Mouse (Mus musculus): ENCODE data around the gene Rasl2-9. TPM values are rescaled to one million over a fixed set of nuclear protein-coding genes. Genes with fewer than 3 reads are reported as not detected.

Rasl2-9 gene
- polyA plus RNA-seq (2017; shearing (Covaris generic)): not detected

DNA sequence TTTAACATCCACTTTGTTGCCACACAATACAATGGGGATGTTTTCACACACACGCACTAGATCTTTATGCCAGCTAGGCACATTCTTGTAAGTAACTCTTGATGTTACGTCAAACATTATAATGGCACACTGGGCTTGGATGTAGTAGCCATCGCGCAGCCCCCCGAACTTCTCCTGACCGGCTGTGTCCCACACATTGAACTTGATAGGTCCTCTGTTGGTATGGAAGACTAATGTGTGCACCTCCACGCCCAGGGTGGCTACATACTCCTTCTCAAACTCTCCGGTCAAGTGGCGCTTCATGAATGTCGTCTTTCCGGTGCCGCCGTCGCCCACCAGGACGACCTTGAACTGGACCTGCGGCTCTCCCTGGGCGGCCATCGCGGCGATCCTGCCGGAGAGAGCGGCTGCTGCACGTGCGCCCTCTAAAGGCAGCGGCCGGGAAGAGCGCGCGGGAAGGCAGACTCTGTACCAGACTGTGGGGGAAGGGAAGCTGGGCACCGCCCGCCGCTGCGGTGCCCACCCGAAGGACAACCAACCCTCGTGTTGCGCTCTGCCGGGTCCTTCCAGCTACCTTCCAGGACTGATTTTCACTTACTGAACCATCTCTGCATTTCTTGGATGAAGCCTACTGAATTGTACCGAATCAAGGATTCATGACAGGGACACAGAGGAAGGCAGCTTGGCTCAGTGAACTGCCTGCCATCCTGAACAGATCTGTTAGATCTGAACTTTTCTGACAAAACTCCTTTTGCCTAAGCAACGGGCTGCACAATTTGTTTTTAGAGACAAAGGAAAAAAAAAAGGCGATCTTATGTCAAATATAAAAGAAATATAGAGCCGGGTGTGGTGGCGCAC, at the start of gene Rasl2-9:
Rasl2-9 (minus strand) TSS at position 402 of the 858 bp plus-strand sequence.

DNA sequence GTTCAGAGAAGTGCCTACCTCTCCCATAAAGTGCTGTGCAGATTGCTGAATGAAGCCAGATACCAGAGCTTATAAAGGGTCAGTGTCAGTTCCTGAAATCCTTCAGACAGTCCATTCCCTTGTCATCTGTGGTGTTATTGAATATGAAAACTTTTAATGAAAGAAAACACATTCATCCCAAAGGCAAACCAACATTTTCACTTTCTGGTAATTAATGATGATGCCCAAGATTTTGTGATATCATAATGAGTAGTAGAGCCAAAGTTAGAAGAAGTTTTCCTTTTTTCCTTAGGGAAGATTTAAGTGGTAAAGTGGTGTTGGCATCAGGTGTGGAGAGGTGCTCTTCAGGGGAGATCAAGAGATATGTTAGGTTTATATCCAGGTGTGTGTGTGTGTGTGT, 23.8 kb upstream of the Rasl2-9 start, which contains the start of gene Vmn1r55:
Vmn1r55 (minus strand) TSS at position 101 of the 400 bp plus-strand sequence.

DNA sequence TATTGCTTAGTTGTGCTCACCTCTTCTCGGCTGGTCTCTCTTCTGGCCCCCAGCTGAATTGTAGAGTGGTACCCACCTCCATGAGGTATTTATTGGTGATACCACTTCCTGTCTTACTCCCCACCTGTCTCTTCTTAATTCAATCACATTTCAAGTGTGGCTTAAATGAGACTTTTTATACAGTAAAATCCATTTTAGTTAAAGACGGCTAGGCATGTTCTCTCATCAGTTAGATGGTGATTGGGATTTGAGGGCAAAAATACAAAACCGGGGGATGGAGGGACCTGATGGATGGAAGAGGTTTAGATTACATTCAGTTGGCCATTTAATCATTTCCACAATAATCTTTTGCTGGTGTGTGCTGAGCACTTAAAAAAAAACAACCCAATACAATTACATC, 8.9 kb downstream of the Rasl2-9 start, which contains the start of gene Rfpl4:
Rfpl4 (minus strand) TSS at position 101 of the 400 bp plus-strand sequence.

DNA sequence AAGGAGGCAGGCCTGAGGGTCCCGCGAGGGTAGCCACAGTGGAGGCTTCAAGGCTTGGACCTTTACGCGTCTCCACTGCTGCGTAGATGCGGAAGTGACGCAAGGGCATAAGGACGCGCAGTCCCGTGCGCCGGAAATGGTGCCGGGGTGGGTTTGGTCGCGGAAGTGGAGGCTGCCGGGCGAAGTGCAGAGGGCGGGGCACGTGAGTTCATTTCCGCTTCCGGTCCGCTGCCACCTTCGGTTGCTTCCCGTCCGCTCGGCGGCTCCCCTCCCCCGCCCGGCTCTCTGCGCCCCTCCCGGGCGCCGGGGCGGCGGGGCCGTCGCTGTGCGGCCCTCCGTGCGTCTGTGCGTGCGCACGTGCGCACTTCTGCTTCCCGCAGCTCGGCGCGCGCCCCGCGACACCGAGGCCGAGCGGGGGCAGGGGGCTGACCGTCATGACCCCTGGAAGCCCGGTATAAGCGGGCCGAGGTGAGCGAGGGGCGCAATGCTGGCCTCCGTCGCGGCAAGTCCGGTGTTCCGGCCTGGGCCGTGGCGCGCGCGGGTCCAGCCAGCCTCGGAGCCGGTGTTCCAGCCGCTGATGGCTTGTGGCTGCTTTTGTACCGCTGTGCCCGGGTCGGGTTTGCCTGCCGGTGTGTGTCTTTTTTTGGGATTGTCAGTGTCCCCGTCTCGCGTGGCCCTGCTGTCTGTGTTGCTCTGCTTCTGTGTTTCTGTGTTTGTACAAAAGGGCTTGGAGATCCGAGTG, 45.6 kb downstream of the Rasl2-9 start, which contains the start of gene Epn1:
Epn1 (plus strand) TSS at position 226 of the 742 bp plus-strand sequence.

Other genes starting within 250 kb of the Rasl2-9 start
- 0.77 TPM for gene Isoc2a, start 248.8 kb downstream of the Rasl2-9 start, polyA plus RNA-seq (2017; shearing (Covaris generic))
- gene Gm36210, start 219.4 kb downstream of the Rasl2-9 start, polyA plus RNA-seq (2017; shearing (Covaris generic)): not detected
- gene Zfp628, start 210.7 kb downstream of the Rasl2-9 start, polyA plus RNA-seq (2017; shearing (Covaris generic)): 2.5 TPM
- not detected for gene Nat14, start 203.9 kb downstream of the Rasl2-9 start, polyA plus RNA-seq (2017; shearing (Covaris generic))
- not detected for gene Ssc5d, start 200.2 kb downstream of the Rasl2-9 start, polyA plus RNA-seq (2017; shearing (Covaris generic))
- gene Sbk2, start 161.5 kb downstream of the Rasl2-9 start, polyA plus RNA-seq (2017; shearing (Covaris generic)): not detected
- not detected for gene Sbk3, start 154.8 kb downstream of the Rasl2-9 start, polyA plus RNA-seq (2017; shearing (Covaris generic))
- 18.4 TPM for gene Zfp579, start 129.8 kb downstream of the Rasl2-9 start, polyA plus RNA-seq (2017; shearing (Covaris generic))
- gene Zfp524, start 111.5 kb downstream of the Rasl2-9 start, polyA plus RNA-seq (2017; shearing (Covaris generic)): 21.0 TPM
- 54.8 TPM for gene Fiz1, start 111.3 kb downstream of the Rasl2-9 start, polyA plus RNA-seq (2017; shearing (Covaris generic))
- gene Gm44973, start 110.5 kb downstream of the Rasl2-9 start, polyA plus RNA-seq (2017; shearing (Covaris generic)): 5.0 TPM
- gene Zfp865, start 105.6 kb downstream of the Rasl2-9 start, polyA plus RNA-seq (2017; shearing (Covaris generic)): 10.7 TPM
- not detected for gene Ccdc106, start 105.4 kb downstream of the Rasl2-9 start, polyA plus RNA-seq (2017; shearing (Covaris generic))
- gene 4632433K11Rik, start 91.8 kb downstream of the Rasl2-9 start, polyA plus RNA-seq (2017; shearing (Covaris generic)): not detected
- gene Zfp784, start 87.5 kb downstream of the Rasl2-9 start, polyA plus RNA-seq (2017; shearing (Covaris generic)): 2.1 TPM
- 5.0 TPM for gene Zfp580, start 74.4 kb downstream of the Rasl2-9 start, polyA plus RNA-seq (2017; shearing (Covaris generic))
- 117 TPM for gene U2af2, start 63.8 kb downstream of the Rasl2-9 start, polyA plus RNA-seq (2017; shearing (Covaris generic))
- gene Epn1, start 45.7 kb downstream of the Rasl2-9 start, polyA plus RNA-seq (2017; shearing (Covaris generic)): 23.9 TPM
- gene Rfpl4, start 9.0 kb downstream of the Rasl2-9 start, polyA plus RNA-seq (2017; shearing (Covaris generic)): not detected
- gene Vmn1r55, start 23.7 kb upstream of the Rasl2-9 start, polyA plus RNA-seq (2017; shearing (Covaris generic)): 0.30 TPM
- gene Vmn1r56, start 70.8 kb upstream of the Rasl2-9 start, polyA plus RNA-seq (2017; shearing (Covaris generic)): not detected
- gene Vmn1r57, start 92.5 kb upstream of the Rasl2-9 start, polyA plus RNA-seq (2017; shearing (Covaris generic)): not detected
- not detected for gene Gm5065, start 224.6 kb upstream of the Rasl2-9 start, polyA plus RNA-seq (2017; shearing (Covaris generic))
- gene Nlrp2, start 225.1 kb upstream of the Rasl2-9 start, polyA plus RNA-seq (2017; shearing (Covaris generic)): not detected